Mouse (Mus musculus) MEL (cell line): Measurements from ENCODE around the gene Tdrd7. TPM values are rescaled to one million over a fixed set of nuclear protein-coding genes. Genes with fewer than 3 reads are reported as not detected.

ENCODE experiments used
- DNase-seq: peaks from one replicate; pipeline ENCODE4 v3.0.0; 2011; ENCODE audit warnings: low read depth, low spot score
- H3K27ac ChIP-seq: 2 replicates; pipeline ENCODE4 v1.5.1; 2012; ENCODE audit warnings: low read depth, mild to moderate bottlenecking, control low read depth, low read length, moderate library complexity; ENCODE audit not compliant: control insufficient read depth
- H3K27me3 ChIP-seq, 2 experiments: fragments of 150-350 bp in 1 of 2; sonication (generic) in 1 of 2; 2 replicates each; pipeline ENCODE4 v1.6.1; 2012; ENCODE audit warnings: low read length in 2 of 2, mild to moderate bottlenecking in 2 of 2, improper control_type of control experiment in 1 of 2, moderate library complexity in 1 of 2; ENCODE audit not compliant: insufficient read depth in 2 of 2, control insufficient read depth in 1 of 2
- H3K36me3 ChIP-seq, 2 experiments: 2 replicates each; pipeline ENCODE4 v1.6.1; 2012 to 2014; ENCODE audit warnings: low read length in 2 of 2, improper control_type of control experiment in 1 of 2, inconsistent platforms in 1 of 2, mild to moderate bottlenecking in 1 of 2; ENCODE audit not compliant: insufficient read depth in 2 of 2, control insufficient read depth in 1 of 2
- H3K4me1 ChIP-seq, 2 experiments: fragments of 150-350 bp in 1 of 2; sonication (generic) in 1 of 2; 2 replicates each; pipeline ENCODE4 v1.6.1; 2012; ENCODE audit warnings: low read length in 2 of 2, improper control_type of control experiment in 1 of 2, mild to moderate bottlenecking in 1 of 2; ENCODE audit not compliant: insufficient read depth in 2 of 2, control insufficient read depth in 1 of 2
- H3K4me3 ChIP-seq, 2 experiments: fragments of 150-350 bp in 1 of 2; sonication (generic) in 1 of 2; 2 replicates each; pipeline ENCODE4 v1.5.1; 2012; ENCODE audit warnings: low read depth in 2 of 2, low read length in 2 of 2, mild to moderate bottlenecking in 2 of 2, moderate library complexity in 2 of 2, control low read depth in 1 of 2, improper control_type of control experiment in 1 of 2; ENCODE audit not compliant: control insufficient read depth in 1 of 2, insufficient read depth in 1 of 2
- H3K79me2 ChIP-seq: 2 replicates; pipeline ENCODE4 v1.6.1; 2012; ENCODE audit warnings: mild to moderate bottlenecking, low read length, moderate library complexity; ENCODE audit not compliant: control insufficient read depth, poor library complexity, insufficient read depth
- H3K9ac ChIP-seq: 2 replicates; pipeline ENCODE4 v1.6.1; 2012; ENCODE audit warnings: low read depth, mild to moderate bottlenecking, control low read depth, low read length, moderate library complexity; ENCODE audit not compliant: control insufficient read depth, poor library complexity, severe bottlenecking
- H3K9me3 ChIP-seq: fragments of 150-350 bp; sonication (generic); replicated peaks from 2 replicates; pipeline ENCODE4 v1.6.1; 2012; ENCODE audit warnings: mild to moderate bottlenecking, low read length, improper control_type of control experiment, moderate library complexity; ENCODE audit not compliant: insufficient read depth
- BHLHE40 ChIP-seq: IDR thresholded peaks from 2 replicates; pipeline ENCODE4 v1.6.1; 2012; ENCODE audit warnings: low read depth, mild to moderate bottlenecking, inconsistent platforms, low read length, improper control_type of control experiment, borderline replicate concordance
- CHD1 ChIP-seq: IDR thresholded peaks from 2 replicates; pipeline ENCODE4 v1.6.1; 2012; ENCODE audit warnings: low read depth, mild to moderate bottlenecking, inconsistent platforms, low read length, improper control_type of control experiment
- CHD2 ChIP-seq: IDR thresholded peaks from 2 replicates; pipeline ENCODE4 v1.6.1; 2011; ENCODE audit warnings: low read length, improper control_type of control experiment
- CTCF ChIP-seq, 3 experiments: IDR thresholded peaks in 2 of 3; conservative IDR thresholded peaks in 1 of 3; 2 replicates each; pipeline ENCODE4 v1.5.1; 2011 to 2012; ENCODE audit warnings: low read length in 3 of 3, low read depth in 2 of 3, mild to moderate bottlenecking in 2 of 3, improper control_type of control experiment in 1 of 3, inconsistent platforms in 1 of 3, mixed read lengths in 1 of 3, moderate library complexity in 1 of 3; ENCODE audit not compliant: control insufficient read depth in 1 of 3, insufficient read depth in 1 of 3, poor library complexity in 1 of 3, severe bottlenecking in 1 of 3
- GABPA ChIP-seq: IDR thresholded peaks from 2 replicates; pipeline ENCODE4 v1.6.1; 2012; ENCODE audit warnings: low read depth, mild to moderate bottlenecking, inconsistent platforms, low read length, improper control_type of control experiment, moderate library complexity
- GATA1 ChIP-seq: IDR thresholded peaks from 2 replicates; pipeline ENCODE4 v1.6.1; 2011; ENCODE audit warnings: low read depth, low read length, improper control_type of control experiment
- HCFC1 ChIP-seq: IDR thresholded peaks from 2 replicates; pipeline ENCODE4 v1.6.1; 2012; ENCODE audit warnings: low read depth, mild to moderate bottlenecking, inconsistent platforms, low read length, improper control_type of control experiment, moderate library complexity
- JUND ChIP-seq: IDR thresholded peaks from 2 replicates; pipeline ENCODE4 v1.6.1; 2011; ENCODE audit warnings: low read depth, mild to moderate bottlenecking, improper control_type of control experiment, low read length
- MAFK ChIP-seq: IDR thresholded peaks from 2 replicates; pipeline ENCODE4 v1.6.1; 2011; ENCODE audit warnings: low read depth, mild to moderate bottlenecking, low read length, improper control_type of control experiment, borderline replicate concordance
- MAX ChIP-seq: IDR thresholded peaks from 2 replicates; pipeline ENCODE4 v1.6.1; 2011; ENCODE audit warnings: low read length, improper control_type of control experiment
- MYB ChIP-seq: IDR thresholded peaks from 2 replicates; pipeline ENCODE4 v1.6.1; 2011; ENCODE audit warnings: mild to moderate bottlenecking, low read depth, low read length, improper control_type of control experiment
- MYC ChIP-seq: IDR thresholded peaks from 2 replicates; pipeline ENCODE4 v1.6.1; 2011; ENCODE audit warnings: low read depth, mild to moderate bottlenecking, low read length, improper control_type of control experiment, moderate library complexity
- NELFE ChIP-seq: IDR thresholded peaks from 2 replicates; pipeline ENCODE4 v1.6.1; 2011; ENCODE audit warnings: low read depth, low read length, improper control_type of control experiment
- POLR2A ChIP-seq, 2 experiments: IDR thresholded peaks; 2 replicates each; pipeline ENCODE4 v1.6.1; 2011 to 2012; ENCODE audit warnings: low read length in 2 of 2, mild to moderate bottlenecking in 2 of 2, control low read depth in 1 of 2, improper control_type of control experiment in 1 of 2, low read depth in 1 of 2, moderate library complexity in 1 of 2; ENCODE audit not compliant: control insufficient read depth in 1 of 2, insufficient read depth in 1 of 2, poor library complexity in 1 of 2
- RAD21 ChIP-seq: IDR thresholded peaks from 2 replicates; pipeline ENCODE4 v1.6.1; 2011; ENCODE audit warnings: mild to moderate bottlenecking, low read depth, low read length, improper control_type of control experiment
- RCOR1 ChIP-seq: IDR thresholded peaks from 2 replicates; pipeline ENCODE4 v1.6.1; 2012; ENCODE audit warnings: low read depth, mild to moderate bottlenecking, inconsistent platforms, low read length, improper control_type of control experiment
- SIN3A ChIP-seq: IDR thresholded peaks from 2 replicates; pipeline ENCODE4 v1.6.1; 2012; ENCODE audit warnings: low read length, improper control_type of control experiment, inconsistent platforms
- SMC3 ChIP-seq: IDR thresholded peaks from 2 replicates; pipeline ENCODE4 v1.6.1; 2011; ENCODE audit warnings: low read depth, low read length, improper control_type of control experiment
- TAL1 ChIP-seq: IDR thresholded peaks from 2 replicates; pipeline ENCODE4 v1.6.1; 2012; ENCODE audit warnings: mild to moderate bottlenecking, inconsistent platforms, low read length, moderate library complexity, mixed read lengths
- TBP ChIP-seq: IDR thresholded peaks from 2 replicates; pipeline ENCODE4 v1.8.0; 2011; ENCODE audit warnings: low read depth, low read length, improper control_type of control experiment
- UBTF ChIP-seq: IDR thresholded peaks from 2 replicates; pipeline ENCODE4 v1.6.1; 2012; ENCODE audit warnings: low read depth, mild to moderate bottlenecking, inconsistent platforms, low read length, improper control_type of control experiment, moderate library complexity, borderline replicate concordance; ENCODE audit not compliant: insufficient read depth
- USF2 ChIP-seq, 2 experiments: IDR thresholded peaks; 2 replicates each; pipeline ENCODE4 v1.6.1; 2011 to 2012; ENCODE audit warnings: improper control_type of control experiment in 2 of 2, low read length in 2 of 2, borderline replicate concordance in 1 of 2, inconsistent platforms in 1 of 2, low read depth in 1 of 2, mild to moderate bottlenecking in 1 of 2; ENCODE audit not compliant: insufficient read depth in 1 of 2
- ZC3H11A ChIP-seq: IDR thresholded peaks from 2 replicates; pipeline ENCODE4 v1.6.1; 2012; ENCODE audit warnings: low read depth, mild to moderate bottlenecking, inconsistent platforms, low read length, improper control_type of control experiment
- ZKSCAN1 ChIP-seq: IDR thresholded peaks from 2 replicates; pipeline ENCODE4 v1.6.1; 2012; ENCODE audit warnings: low read depth, mild to moderate bottlenecking, inconsistent platforms, low read length, improper control_type of control experiment, moderate library complexity
- ZMIZ1 ChIP-seq: IDR thresholded peaks from 2 replicates; pipeline ENCODE4 v1.6.1; 2012; ENCODE audit warnings: low read depth, mild to moderate bottlenecking, inconsistent platforms, low read length, improper control_type of control experiment, moderate library complexity
- polyA plus RNA-seq, 2 experiments: library from polyadenylated mRNA; stranded (reverse) in 1 of 2; unstranded in 1 of 2; fragments of >175 nt in 1 of 2; fragments of >200 nt in 1 of 2; gene quantifications; 2 replicates each; pipeline versions ENCODE4 v1.2.1 to v1.2.4; 2012; ENCODE audit warnings: low replicate concordance in 2 of 2, low read depth in 1 of 2; ENCODE audit not compliant: insufficient read length in 2 of 2, insufficient read depth in 1 of 2, missing spikeins in 1 of 2
- total RNA-seq: library from RNA; depleted of rRNA; stranded (reverse); fragments of 300-350 nt; gene quantifications from 2 replicates; pipeline ENCODE4 v1.2.3, GENCODE M21; 2012

Tdrd7 gene
- total and polyA plus RNA-seq, 3 experiments, result 7.7 to 11.9 TPM; not detected in 1

DNA sequence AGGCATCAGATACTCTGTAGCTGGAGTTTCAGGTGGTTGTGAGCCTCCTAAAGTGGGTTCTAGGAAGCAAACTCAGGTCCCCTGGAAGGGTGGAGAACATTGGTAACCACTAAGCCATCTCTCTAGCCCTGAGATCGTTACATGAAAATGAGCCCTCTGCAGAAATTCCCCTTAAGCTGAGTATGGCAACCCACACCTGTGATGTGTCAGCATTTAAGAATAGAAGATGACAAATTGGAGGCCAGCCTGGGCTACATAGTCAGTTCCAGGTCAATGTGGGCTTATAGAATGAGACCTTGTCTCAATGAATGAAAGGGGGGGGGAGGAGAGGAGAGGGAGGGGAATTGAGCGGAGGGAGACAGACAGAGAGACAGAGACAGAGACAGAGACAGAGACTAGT is 46.6 kb downstream of the Tdrd7 start:
- H3K4me3 ChIP-seq, result no peak overlapping the region

DNA sequence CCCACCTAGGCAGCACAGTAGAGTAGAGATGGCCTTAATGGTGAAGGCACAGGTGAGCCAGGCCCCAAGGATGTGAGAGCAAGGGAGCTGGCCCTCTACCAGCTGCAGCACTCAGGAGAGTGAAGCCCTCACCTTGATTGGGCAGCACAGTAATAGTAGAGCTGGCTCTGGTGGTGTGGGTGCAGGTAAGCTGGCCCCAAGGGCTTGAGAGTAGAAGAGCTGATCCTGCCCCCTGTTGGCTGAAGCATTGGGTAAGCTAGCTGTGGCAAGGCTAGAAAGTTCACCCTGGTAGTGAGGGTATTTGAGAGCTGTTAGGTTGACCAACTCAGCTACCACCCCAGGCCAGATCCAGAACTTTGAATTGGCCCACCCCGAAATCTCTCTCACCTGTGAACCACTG is 50.5 kb downstream of the Tdrd7 start:
- Histone ChIP-seq H3K27me3 (no peaks in the 10 kb centered on the region), H3K36me3 (no peaks in the 10 kb centered on the region), H3K27ac (no peak overlapping the region), H3K4me1 (no peaks in the 10 kb centered on the region), H3K79me2 (no peaks in the 10 kb centered on the region), H3K9me3 (no peaks in the 10 kb centered on the region), H3K9ac (no peak overlapping the region), H3K4me3 (no peak overlapping the region)
- TF ChIP-seq TAL1 (no peak), CTCF (IDR thresholded peaks at IDR 0.05 in 2 of 3, conservative IDR thresholded peaks at IDR 0.05 in 1 of 3; ENCODE audit: control insufficient read depth in 1 of 3, insufficient read depth in 1 of 3, low read depth in 2 of 3, low read length in 3 of 3, poor library complexity in 1 of 3, severe bottlenecking in 1 of 3) (peak in 1 of 3 experiments; percentile 2; a peak in 1 of 6 replicates), POLR2A (IDR thresholded peaks at IDR 0.05; ENCODE audit: control insufficient read depth in 1 of 2, insufficient read depth in 1 of 2, low read depth in 1 of 2, low read length in 2 of 2, poor library complexity in 1 of 2) (no peak)
- DNase-seq, result no peak

More for the DNA sequence above, 46.6 kb downstream of the Tdrd7 start:
- TF ChIP-seq MAX (no peak), HCFC1 (no peak), SIN3A (no peak), MYC (no peak), ZKSCAN1 (no peak), MAFK (no peak), NELFE (no peak), MYB (no peak), CHD1 (no peak), SMC3 (no peak), TBP (no peak), POLR2A (IDR thresholded peaks at IDR 0.05; ENCODE audit: control insufficient read depth in 1 of 2, insufficient read depth in 1 of 2, low read depth in 1 of 2, low read length in 2 of 2, poor library complexity in 1 of 2) (no peak)
- Histone ChIP-seq H3K27me3 (no peaks in the 10 kb centered on the region), H3K27ac (no peak overlapping the region), H3K9ac (no peak overlapping the region), H3K9me3 (no peaks in the 10 kb centered on the region), H3K79me2 (no peaks in the 10 kb centered on the region), H3K36me3 (peaks cover 0 to 7% of the 10 kb centered on the region in 2 experiments; a peak in 2 of 4 replicates), H3K4me1 (peaks cover 4 to 7% of the 10 kb centered on the region in 2 experiments)
- no peak for DNase-seq

DNA sequence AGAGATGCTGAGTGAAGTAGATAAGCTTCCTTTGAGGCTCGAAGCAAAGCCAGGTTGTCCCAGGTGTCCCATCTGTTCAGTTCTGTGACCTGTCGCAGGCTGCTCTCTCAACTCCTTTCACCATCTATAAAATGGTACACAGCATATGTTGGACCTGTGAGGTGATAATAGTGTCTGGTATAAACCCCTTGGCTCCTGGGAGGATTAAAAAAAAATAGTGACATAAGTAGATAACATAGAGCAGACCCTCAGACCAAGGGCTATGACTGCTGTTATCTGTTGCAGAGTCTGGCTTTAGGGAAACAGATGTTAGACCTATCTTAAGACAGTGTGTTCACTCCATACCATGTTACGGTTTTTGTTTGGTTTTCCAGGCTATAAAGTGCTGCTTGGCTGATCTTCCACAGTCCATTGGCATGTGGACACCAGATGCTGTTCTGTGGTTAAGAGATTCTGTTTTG is 57.9 kb downstream of the Tdrd7 start:
- H3K4me1 ChIP-seq, result peaks cover 0 to 6% of the 10 kb centered on the region in 2 experiments; a peak in 3 of 4 replicates
- DNase-seq, result peak; percentile 73
- no peak overlapping the region for H3K9ac ChIP-seq
- no peaks in the 10 kb centered on the region for H3K79me2 ChIP-seq
- H3K36me3 ChIP-seq, result peaks cover 0 to 8% of the 10 kb centered on the region in 2 experiments; a peak in 2 of 4 replicates
- H3K9me3 ChIP-seq, result no peaks in the 10 kb centered on the region
- no peak overlapping the region for H3K4me3 ChIP-seq
- H3K27me3 ChIP-seq, result no peaks in the 10 kb centered on the region
- H3K27ac ChIP-seq, result no peak overlapping the region
- TF ChIP-seq CTCF (IDR thresholded peaks at IDR 0.05 in 2 of 3, conservative IDR thresholded peaks at IDR 0.05 in 1 of 3; ENCODE audit: control insufficient read depth in 1 of 3, insufficient read depth in 1 of 3, low read depth in 2 of 3, low read length in 3 of 3, poor library complexity in 1 of 3, severe bottlenecking in 1 of 3), result no peak
- TF ChIP-seq ZKSCAN1, result no peak
- TF ChIP-seq MAFK, result 0 out of 2 replicates have a peak, but pooled peaks have one; percentile 9
- no peak for TF ChIP-seq ZMIZ1
- peak; percentile 48 for TF ChIP-seq RCOR1
- TF ChIP-seq TBP, result no peak
- TF ChIP-seq RAD21, result no peak
- TF ChIP-seq GATA1, result peak; percentile 92
- no peak for TF ChIP-seq ZC3H11A
- no peak for TF ChIP-seq USF2 (IDR thresholded peaks at IDR 0.05; ENCODE audit: borderline replicate concordance in 1 of 2, insufficient read depth in 1 of 2, low read depth in 1 of 2, low read length in 2 of 2)
- peak; percentile 61; the same call in 1 of the 2 replicates for TF ChIP-seq SIN3A
- TF ChIP-seq GABPA, result no peak
- TF ChIP-seq UBTF, result no peak
- no peak for TF ChIP-seq CHD2
- TF ChIP-seq MAX, result no peak
- no peak for TF ChIP-seq BHLHE40
- TF ChIP-seq SMC3, result no peak
- no peak for TF ChIP-seq JUND
